Mouse (Mus musculus): ENCODE data around the gene Obp1b.
"Not testable (repeated sequence)": the region's sequence is repeated elsewhere in the genome, so short reads cannot be mapped to it uniquely, and the experiment has no call there.

Gene Obp1b

DNA sequence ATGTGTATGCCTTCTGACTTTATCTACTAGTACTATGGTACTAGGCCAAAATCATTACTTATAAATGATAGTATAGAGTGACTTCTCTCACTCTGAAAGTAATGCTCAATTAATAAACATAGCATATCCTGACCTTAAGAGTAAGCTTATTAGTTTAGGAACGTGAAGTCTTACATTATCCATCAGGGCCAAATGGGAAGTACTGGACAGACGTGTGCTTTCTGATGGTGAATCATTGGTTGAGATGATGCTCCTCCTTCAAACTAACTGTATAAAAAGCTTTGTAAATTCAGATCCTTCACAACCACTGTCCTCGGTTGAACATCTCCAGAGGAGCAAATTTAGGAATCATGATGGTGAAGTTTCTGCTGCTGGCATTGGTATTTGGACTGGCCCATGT lies at the start of gene Obp1b:
Obp1b (plus strand) TSS at position 301 of the 400 bp plus-strand sequence.
- DNase-seq (ENCODE audit: low read depth, low spot score), result not testable (repeated sequence)

DNA sequence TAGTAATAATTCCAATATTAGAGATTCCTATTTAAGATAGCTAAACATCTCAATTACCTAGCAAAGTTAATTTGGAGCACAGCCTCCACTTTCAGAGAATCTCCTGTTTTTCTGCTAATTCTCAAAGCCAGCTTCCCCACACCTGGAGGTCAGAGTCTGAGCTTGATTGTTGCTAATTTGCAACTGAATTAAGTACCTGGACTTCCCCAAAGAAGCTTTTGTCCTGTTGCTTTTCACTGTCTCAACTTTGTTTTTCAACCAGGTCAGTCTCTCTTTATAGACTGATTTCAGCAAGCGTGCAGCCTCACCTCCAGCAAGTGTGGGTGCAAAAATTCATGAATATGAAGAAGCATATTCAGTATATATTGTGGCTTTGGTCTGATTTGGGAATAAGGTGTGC lies 15.6 kb downstream of the Obp1b start:
- not testable (repeated sequence) for DNase-seq (ENCODE audit: low read depth, low spot score)

DNA sequence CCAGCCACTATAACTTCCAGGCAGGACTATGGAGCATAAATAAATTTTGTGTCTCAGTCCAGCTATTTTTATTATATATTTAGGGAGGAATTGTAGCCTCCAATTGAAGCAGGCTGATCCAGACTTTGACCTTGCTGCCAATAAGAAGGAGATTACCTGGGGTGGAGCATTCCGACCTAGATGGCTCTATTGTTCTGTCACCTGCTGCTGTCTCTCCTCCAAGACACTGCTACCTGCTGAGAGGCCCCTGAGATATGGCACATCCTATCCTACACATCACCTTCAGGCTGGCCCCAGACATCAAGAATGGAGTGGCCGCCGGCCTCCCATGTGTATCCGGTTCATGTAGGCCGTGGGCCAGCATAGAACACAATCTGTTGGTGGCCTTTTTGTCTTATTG lies 16.3 kb downstream of the Obp1b start:
- DNase-seq (ENCODE audit: low read depth, low spot score), result no peak

All from retina, postnatal 7 days (tissue).